Mouse (Mus musculus) intestine, embryonic 15.5 days (tissue): Measurements from ENCODE around the gene Anxa10. TPM values are rescaled to one million over a fixed set of nuclear protein-coding genes. Genes with fewer than 3 reads are reported as not detected.
A peak's percentile ranks its signal among the peaks of the same experiment; 100 is the strongest.

ENCODE experiments used
- ATAC-seq: fragments of 200-750 bp; cut with Nextera tagmentation; 2 replicates; pipeline ENCODE4 v1.8.0; 2017; ENCODE audit warnings: moderate TSS enrichment, moderate library complexity
- H3K27ac ChIP-seq: fragments of 300-500 bp; sonication (generic); 2 replicates; pipeline ENCODE4 v1.5.1; 2015; ENCODE audit warnings: mild to moderate bottlenecking, inconsistent platforms
- H3K27me3 ChIP-seq: fragments of 300-500 bp; sonication (generic); replicated peaks from 2 replicates; pipeline ENCODE4 v1.6.1; 2015; ENCODE audit warnings: inconsistent platforms
- H3K36me3 ChIP-seq: fragments of 300-500 bp; sonication (generic); 2 replicates; pipeline ENCODE4 v1.6.1; 2015; ENCODE audit warnings: inconsistent platforms
- H3K4me1 ChIP-seq: fragments of 300-500 bp; sonication (generic); replicated peaks from 2 replicates; pipeline ENCODE4 v1.6.1; 2015; ENCODE audit warnings: inconsistent platforms
- H3K4me2 ChIP-seq: fragments of 300-500 bp; sonication (generic); replicated peaks from 2 replicates; pipeline ENCODE4 v1.6.1; 2015; ENCODE audit warnings: mild to moderate bottlenecking, inconsistent platforms
- H3K4me3 ChIP-seq: fragments of 300-500 bp; sonication (generic); replicated peaks from 2 replicates; pipeline ENCODE4 v1.5.1; 2015; ENCODE audit warnings: inconsistent platforms
- H3K9ac ChIP-seq: fragments of 300-500 bp; sonication (generic); 2 replicates; pipeline ENCODE4 v1.6.1; 2015; ENCODE audit warnings: inconsistent platforms
- H3K9me3 ChIP-seq: fragments of 300-500 bp; sonication (generic); 2 replicates; pipeline ENCODE4 v1.6.1; 2016; ENCODE audit warnings: inconsistent platforms
- WGBS: fragments of 180-500 bp; shearing (Covaris S2); methylation state at CpG from one replicate; pipeline ENCODE4 v1.1.7; 2015; 5-methylcytosine and 5-hydroxymethylcytosine counted together
- polyA plus RNA-seq: library from polyadenylated mRNA; unstranded; fragments of >200 nt; fragmentation: Nextera tagmentation; extraction: Ambion mirVana; gene quantifications from 2 replicates; pipeline ENCODE4 v1.2.1, GENCODE M21; 2015

The Anxa10 gene
- polyA plus RNA-seq = 0.36 and 0.58 TPM in 2 replicates

DNA sequence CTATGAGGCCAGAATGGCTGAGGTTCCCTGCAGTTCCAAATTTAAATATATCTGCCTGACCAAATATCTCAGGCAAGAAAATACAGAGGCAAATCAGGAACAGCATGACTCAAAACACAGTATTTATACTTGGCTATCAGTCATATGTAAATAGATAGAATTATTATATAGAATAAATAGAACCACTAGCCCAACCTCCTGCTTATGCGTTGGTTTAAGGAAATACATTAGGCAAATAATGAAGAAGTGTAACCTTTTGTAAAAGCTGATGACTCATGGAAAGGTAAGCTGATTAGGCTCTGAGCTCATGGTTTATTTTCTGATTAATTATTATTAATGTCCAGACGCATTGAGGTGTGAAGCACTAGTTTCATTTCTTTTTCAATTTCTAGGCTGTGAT, at the start of gene Anxa10:
Anxa10 (minus strand) TSS at position 53 of the 400 bp plus-strand sequence.
- Histone ChIP-seq H3K27me3 (no peaks in the 10 kb centered on the region), H3K9ac (no peak within 1 kb of the TSS), H3K9me3 (no peaks in the 10 kb centered on the region), H3K4me1 (no peaks in the 10 kb centered on the region), H3K4me3 (no peak within 1 kb of the TSS), H3K4me2 (no peak within 1 kb of the TSS), H3K36me3 (no peaks in the 10 kb centered on the region), H3K27ac (no peak within 1 kb of the TSS)
- 71% methylated on average over 2 of the region's 2 CpGs for WGBS
- ATAC-seq = no peak

DNA sequence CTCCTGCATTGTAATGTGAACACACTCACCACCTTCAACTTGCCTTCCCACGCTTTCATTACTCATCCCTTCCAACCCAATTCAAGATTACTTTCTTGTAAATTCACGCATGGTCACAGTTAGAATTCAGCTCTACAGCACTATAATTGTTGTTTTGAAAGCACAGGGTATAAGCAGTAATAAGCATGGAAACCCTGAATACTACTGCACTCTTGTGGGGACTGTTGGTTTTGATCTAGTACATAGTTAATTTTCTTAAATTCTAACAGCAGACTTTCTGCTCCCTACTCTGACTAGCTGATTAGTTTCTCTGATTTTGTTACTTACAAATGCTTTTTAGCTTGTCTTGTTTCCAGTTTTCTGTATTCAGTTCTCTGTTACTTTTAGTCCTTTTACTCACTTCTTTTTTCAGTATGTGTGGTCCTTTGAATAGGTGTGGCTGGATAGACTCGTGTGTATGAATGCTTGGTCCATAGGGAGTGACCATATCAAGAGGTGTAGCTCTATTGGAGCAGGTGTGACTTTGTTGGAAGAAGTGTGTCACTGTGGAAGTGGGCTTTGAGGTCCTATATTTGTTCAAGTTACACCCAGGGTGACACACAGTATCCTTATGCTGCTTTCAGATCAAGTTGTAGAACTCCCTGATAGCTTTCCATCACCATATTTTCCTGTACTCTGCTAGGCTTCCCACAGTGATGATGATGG, 9.9 kb upstream of the Anxa10 start:
- Histone ChIP-seq H3K36me3 (no peaks in the 10 kb centered on the region), H3K27ac (no peak overlapping the region), H3K4me2 (no peak overlapping the region), H3K4me3 (no peak overlapping the region), H3K4me1 (no peaks in the 10 kb centered on the region), H3K9me3 (no peaks in the 10 kb centered on the region), H3K27me3 (no peaks in the 10 kb centered on the region), H3K9ac (no peak overlapping the region)
- 74% methylated on average over 3 of the region's 3 CpGs for WGBS
- ATAC-seq = no peak

DNA sequence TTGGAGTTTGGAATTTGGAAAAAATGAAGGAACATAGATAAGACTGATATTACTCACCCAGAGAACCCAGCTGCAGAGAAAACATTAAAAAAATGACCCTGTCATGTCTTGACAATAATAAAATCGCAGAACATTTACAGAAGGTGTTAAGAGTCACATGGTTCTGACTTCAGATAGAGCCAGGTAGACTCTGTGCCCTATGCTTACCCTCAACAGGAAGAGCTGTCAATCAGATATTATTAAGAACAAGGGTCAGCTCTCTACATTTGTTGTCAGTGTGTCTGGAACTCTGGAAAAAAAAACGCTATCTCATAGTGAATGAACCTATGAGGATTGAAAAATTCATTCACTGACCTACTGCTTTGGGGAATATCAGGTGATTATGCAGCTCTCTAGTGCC, 25.7 kb downstream of the Anxa10 start:
- Histone ChIP-seq H3K36me3 (no peaks in the 10 kb centered on the region), H3K27me3 (no peaks in the 10 kb centered on the region), H3K4me2 (no peak overlapping the region), H3K4me1 (no peaks in the 10 kb centered on the region), H3K27ac (no peak overlapping the region), H3K9me3 (no peaks in the 10 kb centered on the region), H3K9ac (no peak overlapping the region), H3K4me3 (no peak overlapping the region)
- WGBS = 90% methylated on average over 2 of the region's 2 CpGs
- ATAC-seq = peak; percentile 53; the same call in 1 of the 2 replicates

DNA sequence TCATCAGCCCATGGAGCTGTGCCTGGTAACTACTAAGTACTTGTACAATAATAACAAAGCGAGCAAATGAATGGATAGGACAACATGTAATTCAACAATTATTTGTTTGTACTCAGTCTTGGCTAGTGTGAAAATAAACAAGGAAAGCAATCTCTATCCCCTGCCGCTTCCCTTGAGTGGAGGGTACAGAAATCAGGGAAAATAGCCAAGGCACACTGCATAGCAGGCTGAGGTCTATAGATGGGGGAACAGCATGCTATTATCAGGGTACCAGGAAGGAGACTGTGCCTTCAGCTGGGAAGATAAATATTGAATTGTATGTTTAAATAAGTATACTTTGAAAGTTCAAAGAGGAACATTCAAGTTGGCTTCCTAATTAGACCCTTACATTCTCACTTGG, 41.1 kb downstream of the Anxa10 start:
- Histone ChIP-seq H3K9ac (no peak overlapping the region), H3K27me3 (no peaks in the 10 kb centered on the region), H3K9me3 (no peaks in the 10 kb centered on the region), H3K4me3 (no peak overlapping the region), H3K27ac (no peak overlapping the region), H3K4me2 (no peak overlapping the region), H3K4me1 (no peaks in the 10 kb centered on the region), H3K36me3 (no peaks in the 10 kb centered on the region)
- no peak for ATAC-seq
- 86% methylated on average over 2 of the region's 2 CpGs for WGBS

DNA sequence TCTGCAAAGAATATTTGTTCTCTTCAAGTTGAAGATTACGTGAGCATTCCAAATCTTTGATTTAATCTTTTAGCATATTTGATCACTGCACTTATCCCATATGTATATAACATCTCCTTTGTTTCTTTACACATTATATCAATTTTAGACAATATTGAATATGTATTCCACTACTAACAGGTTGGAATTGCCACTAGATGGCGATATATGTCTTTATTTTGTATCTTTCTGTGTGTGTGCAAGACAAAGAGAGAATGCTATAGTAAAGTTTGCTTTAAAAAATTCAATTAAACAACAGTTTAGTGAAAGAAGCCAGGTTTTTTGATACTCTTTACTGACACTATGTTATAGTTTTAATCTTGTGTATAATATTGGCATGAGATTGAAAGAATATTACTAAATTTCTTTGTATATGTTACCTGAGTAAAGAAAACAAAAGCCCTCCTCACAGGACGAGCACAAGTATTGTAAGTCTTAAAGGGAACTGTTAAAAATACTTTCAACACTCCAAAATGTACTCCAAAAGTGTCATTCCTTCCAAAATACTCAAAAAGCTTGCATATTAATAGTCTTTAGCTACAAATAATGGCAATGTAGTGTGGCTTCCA, 42.7 kb downstream of the Anxa10 start:
- Histone ChIP-seq H3K27ac (no peak overlapping the region), H3K4me3 (no peak overlapping the region), H3K36me3 (no peaks in the 10 kb centered on the region), H3K27me3 (no peaks in the 10 kb centered on the region), H3K9me3 (no peaks in the 10 kb centered on the region), H3K9ac (no peak overlapping the region), H3K4me2 (no peak overlapping the region), H3K4me1 (no peaks in the 10 kb centered on the region)
- 42% methylated on average over 3 of the region's 3 CpGs for WGBS
- ATAC-seq = no peak

DNA sequence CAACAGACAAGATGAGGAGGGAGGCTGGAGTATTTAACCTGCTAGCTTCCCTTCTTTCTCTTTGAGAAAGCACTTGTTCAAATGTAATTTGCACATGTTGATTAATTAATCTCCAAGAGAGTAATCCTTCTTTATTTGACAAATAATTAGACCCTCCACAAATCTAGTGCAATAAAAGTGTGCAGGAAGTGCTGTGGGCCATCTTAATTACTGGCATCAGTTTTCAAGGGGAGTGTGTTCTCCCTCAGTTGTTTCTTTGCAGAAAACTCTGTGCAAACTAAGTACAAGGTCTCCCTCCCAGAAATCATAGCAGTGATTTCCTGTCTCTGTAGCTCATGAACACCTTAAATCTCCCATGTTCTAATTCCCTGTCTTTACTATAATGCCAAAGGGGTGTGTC, 54.6 kb downstream of the Anxa10 start:
- no peak overlapping the region for H3K9ac ChIP-seq
- H3K27ac ChIP-seq = no peak overlapping the region
- no peaks in the 10 kb centered on the region for H3K4me1 ChIP-seq
- ATAC-seq = no peak
- H3K9me3 ChIP-seq = no peaks in the 10 kb centered on the region
- no peak overlapping the region for H3K4me2 ChIP-seq
- H3K27me3 ChIP-seq = no peaks in the 10 kb centered on the region
- no peak overlapping the region for H3K4me3 ChIP-seq
- H3K36me3 ChIP-seq = no peaks in the 10 kb centered on the region

DNA sequence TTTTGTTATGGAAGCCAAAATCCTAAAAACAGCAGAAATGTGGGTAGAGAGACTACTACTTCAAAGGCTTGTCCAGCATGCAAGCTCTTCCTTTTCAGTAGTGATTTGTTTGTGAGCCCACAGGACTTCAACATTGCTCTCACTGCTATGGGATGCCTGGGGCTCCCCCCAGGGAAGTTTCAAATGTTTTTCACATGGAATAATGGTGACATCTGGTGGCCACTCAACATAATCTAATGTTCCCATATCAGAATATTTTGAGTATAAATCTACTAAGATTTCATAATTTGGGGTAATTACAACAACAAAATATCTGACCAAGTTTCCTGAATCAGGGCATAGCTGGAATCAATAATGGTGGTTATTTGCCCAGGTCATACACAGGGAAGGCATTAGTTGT, 62.6 kb downstream of the Anxa10 start:
- H3K4me1 ChIP-seq = no peaks in the 10 kb centered on the region
- H3K9ac ChIP-seq = no peak overlapping the region
- no peaks in the 10 kb centered on the region for H3K9me3 ChIP-seq
- no peak overlapping the region for H3K4me3 ChIP-seq
- H3K36me3 ChIP-seq = no peaks in the 10 kb centered on the region
- no peaks in the 10 kb centered on the region for H3K27me3 ChIP-seq
- no peak overlapping the region for H3K27ac ChIP-seq
- H3K4me2 ChIP-seq = no peak overlapping the region
- ATAC-seq = no peak

DNA sequence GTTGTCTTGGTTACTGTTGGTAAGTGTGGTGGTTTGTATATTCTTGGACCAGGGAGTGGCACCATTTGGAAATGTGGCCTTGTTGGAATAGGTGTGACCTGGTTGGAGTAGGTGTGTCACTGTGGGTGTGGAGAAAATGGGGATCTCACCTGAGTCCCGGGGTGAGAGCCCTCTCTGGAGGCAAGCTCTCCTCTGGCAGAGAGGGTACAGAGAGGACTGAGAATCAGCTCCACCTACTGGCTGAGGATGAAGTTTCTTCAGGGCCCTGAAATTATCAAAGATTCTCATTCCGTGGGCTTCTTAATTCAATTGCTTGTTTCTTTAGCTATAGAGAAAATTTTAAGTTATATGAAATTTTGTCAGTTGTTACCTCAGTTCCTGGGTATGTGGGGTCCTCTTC, 76.1 kb downstream of the Anxa10 start:
- Histone ChIP-seq H3K27ac (no peak overlapping the region), H3K4me2 (no peak overlapping the region), H3K4me1 (no peaks in the 10 kb centered on the region), H3K9ac (no peak overlapping the region), H3K27me3 (no peaks in the 10 kb centered on the region), H3K9me3 (no peaks in the 10 kb centered on the region), H3K36me3 (no peaks in the 10 kb centered on the region), H3K4me3 (no peak overlapping the region)
- no peak for ATAC-seq
- 39% methylated on average over 2 of the region's 2 CpGs for WGBS

DNA sequence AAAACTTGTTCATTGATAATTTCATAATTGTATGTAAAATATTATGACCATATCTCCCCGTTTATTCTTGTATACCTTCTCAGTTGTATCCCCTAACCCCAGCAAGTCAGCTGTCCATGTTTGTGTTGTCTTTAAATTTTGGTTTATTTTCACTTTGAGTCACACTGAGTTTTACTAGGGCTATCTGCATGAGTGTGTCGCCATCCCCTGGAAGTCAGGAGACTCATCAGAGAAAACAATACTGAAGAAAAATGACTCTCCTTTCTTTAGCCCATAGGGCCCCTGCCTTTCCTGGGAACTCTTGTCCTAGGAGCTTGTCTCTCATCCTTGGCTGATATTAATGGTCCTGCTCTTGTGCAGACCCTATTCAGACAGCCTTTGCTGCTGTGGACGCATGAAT, 88.6 kb downstream of the Anxa10 start:
- H3K4me3 ChIP-seq = no peak overlapping the region
- H3K4me2 ChIP-seq = no peak overlapping the region
- no peaks in the 10 kb centered on the region for H3K4me1 ChIP-seq
- H3K9me3 ChIP-seq = no peaks in the 10 kb centered on the region
- no peak overlapping the region for H3K9ac ChIP-seq
- H3K27me3 ChIP-seq = no peaks in the 10 kb centered on the region
- H3K36me3 ChIP-seq = no peaks in the 10 kb centered on the region
- no peak for ATAC-seq
- WGBS = 69% methylated on average over 3 of the region's 3 CpGs
- no peak overlapping the region for H3K27ac ChIP-seq

DNA sequence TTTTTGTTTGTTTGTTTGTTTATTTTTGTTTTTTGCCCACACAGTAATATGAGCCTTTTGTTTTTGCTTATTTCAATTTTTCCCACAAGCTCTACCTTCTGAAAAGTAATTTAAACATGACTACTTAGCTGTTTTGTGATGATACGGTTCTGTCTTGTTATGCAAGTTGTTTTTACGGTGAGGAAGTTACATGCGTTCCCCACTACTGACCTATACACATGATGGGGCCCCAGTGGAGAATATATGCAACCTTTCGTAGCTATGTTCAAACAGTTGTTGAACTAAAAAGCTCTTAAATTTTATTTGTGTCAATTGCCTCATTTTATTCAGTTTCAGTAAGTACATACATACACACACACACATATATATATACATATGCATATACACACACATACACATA, 108.4 kb downstream of the Anxa10 start:
- H3K27ac ChIP-seq = no peak overlapping the region
- H3K4me1 ChIP-seq = no peaks in the 10 kb centered on the region
- H3K27me3 ChIP-seq = no peaks in the 10 kb centered on the region
- no peaks in the 10 kb centered on the region for H3K36me3 ChIP-seq
- no peak overlapping the region for H3K4me3 ChIP-seq
- H3K9me3 ChIP-seq = no peaks in the 10 kb centered on the region
- 86% methylated on average over 4 of the region's 4 CpGs for WGBS
- H3K9ac ChIP-seq = no peak overlapping the region
- H3K4me2 ChIP-seq = no peak overlapping the region
- no peak for ATAC-seq

DNA sequence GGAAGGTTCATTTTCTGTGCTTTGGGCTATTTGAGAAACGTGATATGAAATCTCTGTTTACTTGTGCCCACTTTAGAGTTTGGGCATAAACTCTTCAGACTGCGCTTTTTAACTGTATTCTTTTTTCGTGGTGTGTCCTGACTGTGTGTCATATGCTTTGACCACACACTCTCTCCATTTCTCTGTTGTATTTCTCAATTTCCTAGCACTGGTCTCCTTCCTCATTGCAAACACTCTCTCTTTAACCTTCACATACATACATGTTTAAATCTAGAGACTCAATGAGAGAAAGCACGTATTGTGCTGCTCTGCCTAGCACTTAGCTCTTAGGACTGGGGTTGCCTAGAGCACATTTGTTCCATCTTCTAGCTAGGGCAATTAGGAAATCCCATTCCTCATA, 108.8 kb downstream of the Anxa10 start:
- Histone ChIP-seq H3K4me1 (no peaks in the 10 kb centered on the region), H3K27ac (no peak overlapping the region), H3K9ac (no peak overlapping the region), H3K27me3 (no peaks in the 10 kb centered on the region), H3K4me2 (no peak overlapping the region), H3K9me3 (no peaks in the 10 kb centered on the region; the same call in 1 of the 2 replicates), H3K4me3 (no peak overlapping the region), H3K36me3 (no peaks in the 10 kb centered on the region)
- ATAC-seq = no peak
- WGBS = 88% methylated on average over 4 of the region's 4 CpGs
